Mouse (Mus musculus) lung, postnatal 0 days (tissue): ENCODE measurements around the gene Sco1. TPM values are rescaled to one million over a fixed set of nuclear protein-coding genes. Genes with fewer than 3 reads are reported as not detected.

Experiments used
- ATAC-seq: fragments of 200-750 bp; cut with Nextera tagmentation; 2 replicates; pipeline ENCODE4 v1.8.0; 2017; ENCODE audit warnings: moderate library complexity
- DNase-seq: peaks from one replicate; pipeline ENCODE4 v3.0.0-alpha.2; 2016; ENCODE audit warnings: low spot score
- H3K27ac ChIP-seq: fragments of 300-500 bp; sonication (generic); 2 replicates; pipeline ENCODE4 v1.5.1; 2014; ENCODE audit warnings: antibody characterized with exemption, mild to moderate bottlenecking, low read length, mixed read lengths
- H3K27me3 ChIP-seq: fragments of 300-500 bp; sonication (generic); replicated peaks from 2 replicates; pipeline ENCODE4 v1.6.1; 2014; ENCODE audit warnings: low read length, mixed read lengths; ENCODE audit not compliant: insufficient read depth
- H3K36me3 ChIP-seq: fragments of 300-500 bp; sonication (generic); 2 replicates; pipeline ENCODE4 v1.6.1; 2014; ENCODE audit warnings: low read length, mixed read lengths; ENCODE audit not compliant: insufficient read depth
- H3K4me1 ChIP-seq: fragments of 300-500 bp; sonication (generic); 2 replicates; pipeline ENCODE4 v1.6.1; 2014; ENCODE audit warnings: antibody characterized with exemption, low read depth, low read length, mixed read lengths; ENCODE audit not compliant: insufficient read depth
- H3K4me2 ChIP-seq: fragments of 300-500 bp; sonication (generic); replicated peaks from 2 replicates; pipeline ENCODE4 v1.6.1; 2014; ENCODE audit warnings: low read depth, mild to moderate bottlenecking, low read length, moderate library complexity, mixed read lengths
- H3K4me3 ChIP-seq: fragments of 300-500 bp; sonication (generic); 2 replicates; pipeline ENCODE4 v1.5.1; 2014; ENCODE audit warnings: low read depth, low read length
- H3K9ac ChIP-seq: fragments of 300-500 bp; sonication (generic); replicated peaks from 2 replicates; pipeline ENCODE4 v1.6.1; 2014; ENCODE audit warnings: low read depth, mild to moderate bottlenecking
- H3K9me3 ChIP-seq: fragments of 300-500 bp; sonication (generic); 2 replicates; pipeline ENCODE4 v1.6.1; 2016; ENCODE audit warnings: low read length, mixed read lengths
- CTCF ChIP-seq: IDR thresholded peaks from 2 replicates; pipeline ENCODE4 v1.5.1; 2016; ENCODE audit warnings: antibody characterized with exemption, mild to moderate bottlenecking
- EP300 ChIP-seq: IDR thresholded peaks from 2 replicates; pipeline ENCODE4 v1.6.1; 2016; ENCODE audit warnings: antibody characterized with exemption, mild to moderate bottlenecking, control low read depth
- WGBS: fragments of 180-500 bp; shearing (Covaris S2); extraction: QIAGEN DNeasy Blood & Tissue Kit; methylation state at CpG from one replicate; pipeline ENCODE4 v1.1.7; 2014; 5-methylcytosine and 5-hydroxymethylcytosine counted together
- polyA plus RNA-seq: library from polyadenylated mRNA; unstranded; fragments of >200 nt; fragmentation: Nextera tagmentation; extraction: Ambion mirVana; gene quantifications from 2 replicates; pipeline ENCODE4 v1.2.1, GENCODE M21; 2015

Gene Sco1
- polyA plus RNA-seq, 1 experiment from 2014 or later: 9.7 TPM

DNA sequence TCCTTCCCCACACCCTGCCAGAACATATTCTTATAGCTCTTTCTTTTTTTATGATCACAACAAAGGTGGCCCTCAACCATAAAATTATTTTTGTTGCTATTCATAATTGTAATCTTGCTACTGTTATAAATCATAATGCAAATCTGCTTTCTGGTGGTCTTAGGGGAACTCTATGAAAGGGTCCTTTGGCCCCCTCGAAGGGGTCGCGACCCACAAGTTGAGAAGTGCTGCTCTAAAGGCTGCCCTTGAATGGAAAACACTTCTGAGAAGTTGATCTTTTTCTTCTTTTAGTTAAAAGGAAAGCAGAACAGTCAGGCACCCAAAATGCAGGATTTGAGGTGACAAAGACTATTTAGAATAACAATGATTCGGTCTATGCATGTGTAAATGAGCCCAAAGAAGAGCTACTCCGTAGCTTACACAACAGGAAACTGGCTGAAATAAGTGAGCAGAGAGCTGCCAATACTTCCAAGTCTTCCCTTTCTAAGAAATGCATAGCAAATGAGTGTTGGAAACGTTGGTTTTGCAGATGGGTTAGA, 28.6 kb upstream of the Sco1 start:
- Histone ChIP-seq H3K4me3 (no peak overlapping the region), H3K4me2 (peak overlapping the region; percentile 40; the same call in 1 of the 2 replicates)

DNA sequence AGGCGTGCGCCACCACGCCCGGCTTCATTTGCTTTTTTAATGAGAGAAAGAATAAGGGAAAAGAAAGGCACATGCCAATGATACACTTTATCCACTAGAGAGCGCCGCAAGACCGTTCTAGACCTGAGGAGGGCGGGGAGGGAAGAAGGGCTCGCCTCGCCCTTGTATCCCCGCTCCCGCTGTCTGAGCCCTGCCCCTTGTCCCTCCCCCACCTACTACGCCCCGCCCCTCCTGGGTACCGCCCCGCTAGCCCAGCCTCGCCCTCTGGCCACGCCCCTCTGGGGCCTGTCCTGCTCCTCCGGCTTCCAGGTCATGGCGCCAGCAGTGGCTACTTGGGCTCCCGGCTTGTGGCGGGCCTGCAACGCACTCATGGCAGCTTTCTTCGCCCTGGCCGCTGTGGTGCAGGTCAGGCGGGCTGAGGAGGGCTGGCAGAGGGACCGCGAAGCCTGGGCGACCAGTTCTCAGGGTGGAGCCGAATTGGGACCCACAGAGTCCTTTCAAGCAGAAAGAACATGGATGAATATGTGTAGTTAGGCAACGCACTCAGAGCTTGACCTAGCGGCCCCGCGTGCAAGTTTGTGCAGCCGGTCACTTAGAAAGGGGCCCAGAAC, 27.5 kb upstream of the Sco1 start, which contains the start of gene Tmem220:
Gene Tmem220 (plus strand): TSS at position 288 of the 611 bp plus-strand sequence.
- WGBS: under 1% methylated on average over 34 of the region's 35 CpGs
- Histone ChIP-seq H3K9ac (peak within 1 kb of the TSS; percentile 30), H3K4me1 (no peaks in the 10 kb centered on the region; the same call in 1 of the 2 replicates), H3K36me3 (no peaks in the 10 kb centered on the region), H3K4me3 (peak within 1 kb of the TSS; percentile 46), H3K9me3 (no peaks in the 10 kb centered on the region), H3K4me2 (peak within 1 kb of the TSS; percentile 56), H3K27me3 (no peaks in the 10 kb centered on the region), H3K27ac (peak within 1 kb of the TSS; percentile 28; the same call in 1 of the 2 replicates)
- DNase-seq (peak; percentile 98), ATAC-seq (peak; percentile 100)
- peak; percentile 85 for TF ChIP-seq CTCF
- no peak for TF ChIP-seq EP300

More for the DNA sequence above, 28.6 kb upstream of the Sco1 start:
- Histone ChIP-seq H3K27me3 (no peaks in the 10 kb centered on the region), H3K4me1 (no peaks in the 10 kb centered on the region; the same call in 1 of the 2 replicates), H3K36me3 (no peaks in the 10 kb centered on the region), H3K27ac (no peak overlapping the region), H3K9me3 (no peaks in the 10 kb centered on the region), H3K9ac (no peak overlapping the region; the same call in 1 of the 2 replicates)
- WGBS: 32% methylated on average over 6 of the region's 6 CpGs
- DNase-seq (no peak), ATAC-seq (no peak)
- TF ChIP-seq CTCF (no peak), EP300 (no peak)

DNA sequence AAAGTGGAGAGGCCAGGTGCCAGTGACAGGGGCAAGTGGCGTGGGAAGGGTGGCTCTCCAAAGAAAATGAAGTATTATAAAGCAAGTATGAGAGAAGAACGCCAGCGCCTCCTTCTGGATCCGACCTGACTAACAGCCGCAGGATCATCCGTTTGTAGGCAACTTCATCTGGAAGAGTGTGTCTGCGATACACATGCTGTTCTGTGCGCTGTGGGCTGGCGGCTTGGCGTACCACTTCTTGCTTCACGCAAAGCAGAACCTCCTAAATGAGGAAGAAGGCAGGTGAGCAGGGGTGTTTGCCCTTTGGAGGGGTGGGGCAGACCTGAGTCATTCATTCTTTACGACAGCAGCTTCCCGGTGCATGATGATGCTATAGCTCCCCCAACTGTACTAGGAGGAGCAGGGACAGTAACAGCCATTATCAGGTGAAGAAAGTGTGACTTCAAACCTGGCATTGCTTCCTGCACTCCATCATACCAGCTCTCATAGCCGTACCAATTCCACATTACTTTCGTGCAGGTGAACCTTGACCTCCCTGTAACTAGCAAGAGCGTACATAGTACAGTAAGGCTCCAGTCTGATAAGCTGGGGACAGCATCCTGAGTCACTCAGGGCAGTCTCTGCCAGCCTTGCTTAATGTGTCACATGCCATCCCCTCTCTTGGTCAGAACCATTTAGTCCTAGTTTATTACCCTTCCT, 21.4 kb upstream of the Sco1 start:
- DNase-seq (no peak), ATAC-seq (no peak)
- H3K36me3 ChIP-seq: no peaks in the 10 kb centered on the region

DNA sequence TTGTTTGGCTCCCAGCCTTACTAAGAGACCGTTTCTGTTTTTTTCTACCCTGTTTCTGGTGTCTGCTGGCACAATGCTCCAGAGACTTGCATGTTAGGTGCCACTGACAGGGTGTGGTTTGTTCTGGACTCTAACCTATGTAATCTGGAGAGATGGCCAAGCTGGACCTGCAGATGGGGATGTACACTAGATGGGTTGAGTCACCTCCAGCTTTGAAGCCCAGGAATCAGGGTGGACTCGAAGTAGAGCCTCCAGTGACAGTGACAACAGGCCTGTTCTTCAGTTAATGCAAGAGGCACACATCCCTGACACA, 20.9 kb upstream of the Sco1 start:
- H3K27me3 ChIP-seq: no peaks in the 10 kb centered on the region
- no peak overlapping the region for H3K27ac ChIP-seq
- H3K9me3 ChIP-seq: no peaks in the 10 kb centered on the region
- H3K4me3 ChIP-seq: no peak overlapping the region
- DNase-seq (no peak), ATAC-seq (no peak)
- WGBS: 79% methylated on average over 2 of the region's 2 CpGs
- no peak overlapping the region for H3K4me2 ChIP-seq
- no peak for TF ChIP-seq CTCF
- TF ChIP-seq EP300: no peak
- H3K4me1 ChIP-seq: no peaks in the 10 kb centered on the region
- no peaks in the 10 kb centered on the region for H3K36me3 ChIP-seq
- H3K9ac ChIP-seq: no peak overlapping the region

More for the DNA sequence above, 21.4 kb upstream of the Sco1 start:
- Histone ChIP-seq H3K4me2 (no peak overlapping the region), H3K27ac (no peak overlapping the region), H3K4me1 (no peaks in the 10 kb centered on the region), H3K9ac (no peak overlapping the region), H3K27me3 (no peaks in the 10 kb centered on the region), H3K9me3 (no peaks in the 10 kb centered on the region), H3K4me3 (no peak overlapping the region)
- WGBS: 47% methylated on average over 16 of the region's 16 CpGs
- TF ChIP-seq CTCF: peak; percentile 43
- TF ChIP-seq EP300: no peak

GRCm38 (mm10) chr11:67034775-67035485, 17.5 kb upstream of the Sco1 start:
- WGBS: 50% methylated on average over 4 of the region's 4 CpGs

GRCm38 (mm10) chr11:67036229-67036628, 16.2 kb upstream of the Sco1 start:
- no peak for DNase-seq
- no peak for ATAC-seq
- Histone ChIP-seq H3K36me3 (peaks cover 11% of the 10 kb centered on the region; the same call in 1 of the 2 replicates), H3K9me3 (no peaks in the 10 kb centered on the region), H3K27me3 (no peaks in the 10 kb centered on the region), H3K27ac (no peak overlapping the region), H3K4me3 (no peak overlapping the region), H3K4me1 (no peaks in the 10 kb centered on the region), H3K9ac (no peak overlapping the region), H3K4me2 (no peak overlapping the region)
- 82% methylated on average over 6 of the region's 6 CpGs for WGBS
- TF ChIP-seq EP300 (no peak), CTCF (no peak)

More at GRCm38 (mm10) chr11:67034775-67035485, 17.5 kb upstream of the Sco1 start:
- Histone ChIP-seq H3K9me3 (no peaks in the 10 kb centered on the region), H3K27ac (no peak overlapping the region), H3K9ac (no peak overlapping the region), H3K4me3 (no peak overlapping the region), H3K36me3 (peaks cover 3% of the 10 kb centered on the region; the same call in 1 of the 2 replicates), H3K4me2 (no peak overlapping the region), H3K4me1 (no peaks in the 10 kb centered on the region), H3K27me3 (no peaks in the 10 kb centered on the region)
- DNase-seq (peak; percentile 59), ATAC-seq (peak; percentile 64)
- no peak for TF ChIP-seq CTCF
